Mouse (Mus musculus): ENCODE data around the gene A3galt2. TPM values are rescaled to one million over a fixed set of nuclear protein-coding genes. Genes with fewer than 3 reads are reported as not detected.
A peak's percentile ranks its signal among the peaks of the same experiment; 100 is the strongest.

Gene A3galt2
- polyA plus RNA-seq, 1 experiment from 2014 or later, result not detected

DNA sequence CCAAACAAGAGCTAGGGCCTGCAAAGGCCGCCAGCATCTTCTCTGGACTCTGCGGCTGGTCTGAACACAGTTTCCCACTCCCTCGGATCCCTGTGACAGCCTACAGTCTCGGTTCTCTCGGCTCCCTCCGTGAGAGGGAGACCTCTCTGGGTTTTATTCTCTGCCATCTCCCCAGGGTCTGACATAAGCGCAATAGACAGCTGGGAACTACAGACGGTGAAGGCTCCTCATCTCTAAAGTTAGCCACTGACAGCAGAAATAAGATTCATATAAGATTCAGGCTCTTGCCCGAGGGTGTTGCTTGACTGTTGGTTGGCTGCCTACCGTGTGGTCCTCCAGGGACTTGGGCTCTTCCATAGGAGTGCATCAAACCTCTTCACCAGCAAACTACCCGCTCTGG lies 22.4 kb downstream of the A3galt2 start:
- no peak overlapping the region for H3K4me2 ChIP-seq
- no peaks in the 10 kb centered on the region for H3K9me3 ChIP-seq (replicated peaks)
- no peak overlapping the region for H3K9ac ChIP-seq
- WGBS, result 80% methylated on average over 11 of the region's 11 CpGs
- H3K36me3 ChIP-seq, result peaks cover 64% of the 10 kb centered on the region
- H3K4me3 ChIP-seq, result no peak overlapping the region
- ATAC-seq (replicated peaks; ENCODE audit: insufficient number of reproducible peaks, insufficient read depth, low FRiP score, low read depth), result no peak
- H3K4me1 ChIP-seq (replicated peaks), result 0 out of 2 replicates have a peak, but pooled peaks cover 3% of the 10 kb centered on the region
- H3K27me3 ChIP-seq, result no peaks in the 10 kb centered on the region
- no peak overlapping the region for H3K27ac ChIP-seq

DNA sequence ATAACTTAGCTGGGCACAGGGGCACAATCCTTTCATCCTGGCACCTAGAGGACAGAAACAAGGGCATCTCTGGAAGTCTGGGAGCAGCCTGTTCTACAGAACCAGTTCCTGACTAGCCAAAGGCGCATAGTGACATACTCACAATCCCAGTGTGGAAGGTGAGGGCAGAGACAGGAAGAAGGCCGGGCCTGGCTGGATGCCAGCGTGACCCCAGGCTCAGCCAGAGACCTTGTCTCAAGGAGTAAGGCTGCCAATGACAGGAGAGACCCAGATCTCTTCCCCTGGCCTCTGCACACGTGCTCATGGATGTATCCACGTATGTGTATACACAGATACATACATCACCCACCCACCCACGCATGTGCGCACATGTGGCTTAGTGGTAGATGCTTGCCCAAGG lies 26.9 kb downstream of the A3galt2 start:
- Histone ChIP-seq H3K27me3 (no peaks in the 10 kb centered on the region), H3K4me3 (no peak overlapping the region), H3K4me2 (no peak overlapping the region), H3K36me3 (peaks cover 63% of the 10 kb centered on the region), H3K4me1 (replicated peaks) (0 out of 2 replicates have a peak, but pooled peaks cover 3% of the 10 kb centered on the region), H3K27ac (no peak overlapping the region), H3K9ac (no peak overlapping the region), H3K9me3 (replicated peaks) (no peaks in the 10 kb centered on the region)
- ATAC-seq (replicated peaks; ENCODE audit: insufficient number of reproducible peaks, insufficient read depth, low FRiP score, low read depth), result no peak
- whole genome bisulfite sequencing, result 80% methylated on average over 7 of the region's 7 CpGs

DNA sequence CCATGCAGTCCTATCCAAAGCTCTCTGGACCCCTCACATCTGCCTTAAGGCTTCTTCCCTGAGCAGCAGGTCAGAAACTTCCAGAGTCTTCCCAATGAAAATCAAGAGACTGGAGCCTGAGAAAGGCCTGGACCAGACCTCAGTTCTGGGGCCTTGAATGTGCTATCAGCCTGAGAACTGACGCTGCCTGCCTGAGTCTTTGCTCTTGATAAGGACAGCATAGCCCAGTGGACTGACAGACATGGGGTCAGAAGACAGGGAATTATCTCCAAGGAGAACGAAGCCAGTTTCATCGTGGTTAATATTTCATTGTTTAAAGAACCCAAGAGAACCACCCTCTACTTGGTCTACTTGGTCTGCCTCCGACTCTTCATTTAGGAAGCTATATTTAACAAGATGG lies 27.5 kb downstream of the A3galt2 start:
- Histone ChIP-seq H3K27ac (no peak overlapping the region), H3K36me3 (peaks cover 65% of the 10 kb centered on the region)
- 41% methylated on average over 4 of the region's 4 CpGs for WGBS

DNA sequence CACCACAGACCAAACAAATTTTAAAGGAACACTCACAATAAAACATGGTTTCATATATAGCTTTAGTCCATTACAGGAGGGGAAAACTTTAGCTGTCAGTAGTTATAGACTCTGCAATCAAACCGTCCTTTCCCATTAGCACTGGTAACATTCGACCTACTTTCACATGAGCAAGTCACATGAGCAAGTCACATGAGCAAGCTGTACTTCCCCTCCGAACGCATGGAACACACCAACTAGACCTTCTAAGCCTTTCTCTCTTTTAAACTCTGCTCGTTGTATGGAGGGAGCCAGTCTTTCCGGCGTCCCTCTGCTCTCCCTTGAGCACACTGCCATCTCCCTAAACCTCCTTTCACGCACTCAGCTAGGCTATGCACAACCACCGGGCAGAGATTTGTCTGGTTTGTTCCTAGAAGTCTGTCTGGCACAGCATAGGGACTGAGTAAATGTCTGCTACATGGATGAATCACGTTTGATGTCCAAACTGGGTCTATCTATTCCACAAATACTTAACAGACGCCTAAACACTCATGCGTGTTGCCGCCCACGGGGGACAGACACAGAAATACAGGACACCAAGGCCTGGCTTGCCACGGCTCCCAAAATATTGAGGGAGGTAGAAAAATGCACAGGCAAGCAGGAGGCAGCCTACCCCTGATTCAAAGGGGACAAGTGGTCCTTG lies 29.9 kb downstream of the A3galt2 start:
- peaks cover 56% of the 10 kb centered on the region for H3K36me3 ChIP-seq
- H3K4me3 ChIP-seq, result no peak overlapping the region
- ATAC-seq (replicated peaks; ENCODE audit: insufficient number of reproducible peaks, insufficient read depth, low FRiP score, low read depth), result no peak
- 0 out of 2 replicates have a peak, but pooled peaks cover 3% of the 10 kb centered on the region for H3K4me1 ChIP-seq (replicated peaks)
- 90% methylated on average over 15 of the region's 15 CpGs for WGBS
- no peak overlapping the region for H3K4me2 ChIP-seq
- H3K27ac ChIP-seq, result no peak overlapping the region
- H3K9me3 ChIP-seq (replicated peaks), result no peaks in the 10 kb centered on the region
- H3K27me3 ChIP-seq, result no peaks in the 10 kb centered on the region
- H3K9ac ChIP-seq, result no peak overlapping the region

More for the DNA sequence above, 27.5 kb downstream of the A3galt2 start:
- Histone ChIP-seq H3K27me3 (no peaks in the 10 kb centered on the region), H3K4me3 (no peak overlapping the region), H3K9ac (no peak overlapping the region), H3K4me1 (replicated peaks) (0 out of 2 replicates have a peak, but pooled peaks cover 3% of the 10 kb centered on the region), H3K4me2 (no peak overlapping the region), H3K9me3 (replicated peaks) (no peaks in the 10 kb centered on the region)
- ATAC-seq (replicated peaks; ENCODE audit: insufficient number of reproducible peaks, insufficient read depth, low FRiP score, low read depth), result no peak

DNA sequence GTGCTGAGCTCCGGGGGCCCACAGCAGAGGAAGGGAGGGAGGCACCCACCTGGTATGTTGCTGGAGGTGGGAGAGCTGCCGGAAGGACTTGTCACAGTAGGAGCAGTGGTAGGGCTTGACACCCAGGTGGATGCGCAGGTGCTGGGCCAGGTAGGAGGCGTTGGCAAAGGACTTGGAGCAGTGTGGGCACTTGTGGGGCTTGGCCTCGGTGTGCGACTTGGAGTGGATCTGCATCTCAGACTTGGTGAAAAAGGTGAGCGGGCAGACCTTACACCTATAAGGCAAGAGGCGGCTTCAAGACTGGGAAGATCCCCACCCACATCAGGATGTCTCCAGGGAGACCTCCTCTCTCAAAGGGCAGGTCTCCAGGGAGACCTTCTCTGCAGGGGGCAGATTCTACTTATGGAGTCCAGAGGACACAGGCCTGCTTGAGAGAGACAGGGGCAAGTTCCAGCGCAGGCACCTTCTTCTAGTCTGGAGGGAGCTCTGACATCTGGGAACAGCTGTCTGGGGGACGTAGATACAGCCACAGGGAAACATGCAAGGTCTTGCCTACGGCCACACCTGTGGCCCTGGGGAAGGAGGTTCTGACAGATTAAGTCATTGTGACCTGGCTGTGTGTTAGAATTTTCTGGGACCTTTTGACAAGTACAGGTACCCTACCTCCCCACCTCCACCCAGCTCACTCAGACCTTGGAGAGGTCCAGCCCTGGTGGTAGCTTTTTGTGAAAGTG lies 30.9 kb downstream of the A3galt2 start:
- Histone ChIP-seq H3K4me3 (no peak overlapping the region), H3K36me3 (peaks cover 54% of the 10 kb centered on the region), H3K4me2 (no peak overlapping the region), H3K9me3 (replicated peaks) (no peaks in the 10 kb centered on the region), H3K9ac (no peak overlapping the region), H3K27me3 (no peaks in the 10 kb centered on the region), H3K4me1 (replicated peaks) (0 out of 2 replicates have a peak, but pooled peaks cover 3% of the 10 kb centered on the region), H3K27ac (no peak overlapping the region)
- WGBS, result 92% methylated on average over 11 of the region's 11 CpGs
- ATAC-seq (replicated peaks; ENCODE audit: insufficient number of reproducible peaks, insufficient read depth, low FRiP score, low read depth), result no peak

DNA sequence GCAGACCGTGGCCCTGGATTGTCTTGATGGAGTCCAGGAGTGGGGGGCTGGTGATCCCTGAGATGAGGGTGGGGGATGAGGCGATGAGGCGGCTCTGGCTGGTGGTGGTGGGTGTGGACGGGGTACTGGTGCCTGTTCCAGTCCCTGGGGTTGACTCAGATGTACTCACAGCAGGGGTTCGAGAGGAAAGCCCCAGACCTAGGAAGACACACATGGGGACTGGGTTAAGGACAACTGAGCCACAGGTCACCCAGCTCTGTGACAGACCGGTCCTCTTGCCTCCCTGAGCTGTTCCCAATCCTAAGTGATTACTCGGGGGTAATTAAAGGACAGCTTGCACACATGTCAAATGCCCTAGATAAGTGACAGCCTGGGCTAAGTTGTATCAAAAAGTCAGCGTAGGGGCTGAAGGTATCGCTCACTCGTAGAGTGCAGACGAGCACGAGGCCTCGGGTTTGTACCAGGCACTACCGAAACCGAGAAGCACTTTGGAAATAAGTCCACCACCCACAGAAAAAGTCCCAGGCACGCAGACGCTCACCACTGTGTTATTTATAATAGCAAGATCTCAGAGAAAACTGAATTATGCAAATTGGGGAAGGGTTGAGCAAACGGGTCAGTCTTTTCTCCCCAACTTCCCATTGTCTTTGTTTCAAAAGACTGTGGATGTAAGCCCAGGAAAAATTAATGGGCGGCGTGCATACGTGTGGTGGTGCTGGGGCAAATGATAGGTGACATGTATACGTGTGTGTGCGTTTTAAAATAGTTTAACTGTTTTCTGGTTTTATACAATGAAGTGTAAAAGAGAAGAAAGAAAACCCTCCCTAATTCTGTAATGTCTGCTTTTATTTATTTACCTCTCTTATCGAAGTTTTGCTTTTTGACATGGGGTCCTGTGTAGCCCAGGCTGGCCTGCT lies 32.1 kb downstream of the A3galt2 start:
- WGBS, result 88% methylated on average over 24 of the region's 24 CpGs
- H3K27ac ChIP-seq, result no peak overlapping the region
- no peaks in the 10 kb centered on the region for H3K4me1 ChIP-seq (replicated peaks)
- H3K4me3 ChIP-seq, result no peak overlapping the region
- H3K9ac ChIP-seq, result no peak overlapping the region
- H3K4me2 ChIP-seq, result no peak overlapping the region
- H3K27me3 ChIP-seq, result no peaks in the 10 kb centered on the region
- ATAC-seq (replicated peaks; ENCODE audit: insufficient number of reproducible peaks, insufficient read depth, low FRiP score, low read depth), result no peak
- H3K9me3 ChIP-seq (replicated peaks), result no peaks in the 10 kb centered on the region
- H3K36me3 ChIP-seq, result peaks cover 51% of the 10 kb centered on the region

DNA sequence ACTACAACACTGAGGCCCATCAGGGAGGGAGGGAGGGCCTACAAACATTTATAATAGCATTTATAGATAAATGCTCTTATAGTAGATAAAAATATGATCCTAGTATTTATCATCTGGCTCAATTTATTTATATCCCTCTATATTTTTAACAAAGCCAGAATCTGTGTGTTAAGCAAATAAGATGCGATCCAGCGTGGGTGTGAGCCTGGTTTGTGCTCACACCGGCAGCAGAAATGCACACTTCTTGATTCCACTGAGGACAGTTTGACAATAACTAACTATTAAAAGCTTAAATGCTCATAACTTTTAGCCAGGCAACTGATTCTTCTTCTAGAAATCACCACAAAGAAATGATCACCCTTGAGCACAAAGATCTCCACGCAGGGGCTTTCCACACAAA lies 32.9 kb downstream of the A3galt2 start:
- Histone ChIP-seq H3K9ac (no peak overlapping the region), H3K4me3 (no peak overlapping the region), H3K4me1 (replicated peaks) (no peaks in the 10 kb centered on the region), H3K4me2 (no peak overlapping the region), H3K27ac (no peak overlapping the region), H3K36me3 (peaks cover 44% of the 10 kb centered on the region), H3K27me3 (no peaks in the 10 kb centered on the region), H3K9me3 (replicated peaks) (no peaks in the 10 kb centered on the region)
- ATAC-seq (replicated peaks; ENCODE audit: insufficient number of reproducible peaks, insufficient read depth, low FRiP score, low read depth), result no peak
- 90% methylated on average over 4 of the region's 4 CpGs for WGBS

DNA sequence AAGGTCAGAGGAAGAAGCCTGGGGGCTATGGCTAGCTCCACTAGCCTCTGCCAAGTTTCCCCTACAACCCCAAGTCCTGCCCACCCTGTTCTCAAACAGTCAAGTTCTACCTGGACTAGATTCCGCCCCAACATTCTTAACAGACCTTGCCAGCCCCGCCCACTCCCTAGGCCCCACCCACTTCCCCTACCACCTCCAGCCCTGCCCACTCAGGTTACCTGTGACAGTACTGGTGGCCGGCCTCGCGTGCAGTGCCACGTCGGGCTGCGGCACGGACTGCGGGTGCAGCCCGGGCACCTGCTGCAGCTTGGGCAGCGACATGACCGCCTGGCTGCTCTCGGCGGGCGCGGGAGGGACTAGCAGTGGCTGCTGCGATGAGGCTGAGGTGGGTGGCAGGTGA lies 34.5 kb downstream of the A3galt2 start:
- H3K4me2 ChIP-seq, result no peak overlapping the region
- H3K27me3 ChIP-seq, result no peaks in the 10 kb centered on the region
- H3K27ac ChIP-seq, result no peak overlapping the region
- H3K36me3 ChIP-seq, result peaks cover 32% of the 10 kb centered on the region
- no peaks in the 10 kb centered on the region for H3K9me3 ChIP-seq (replicated peaks)
- H3K4me1 ChIP-seq (replicated peaks), result peaks cover 13% of the 10 kb centered on the region
- WGBS, result 64% methylated on average over 18 of the region's 18 CpGs
- H3K4me3 ChIP-seq, result no peak overlapping the region
- no peak overlapping the region for H3K9ac ChIP-seq
- ATAC-seq (replicated peaks; ENCODE audit: insufficient number of reproducible peaks, insufficient read depth, low FRiP score, low read depth), result no peak

DNA sequence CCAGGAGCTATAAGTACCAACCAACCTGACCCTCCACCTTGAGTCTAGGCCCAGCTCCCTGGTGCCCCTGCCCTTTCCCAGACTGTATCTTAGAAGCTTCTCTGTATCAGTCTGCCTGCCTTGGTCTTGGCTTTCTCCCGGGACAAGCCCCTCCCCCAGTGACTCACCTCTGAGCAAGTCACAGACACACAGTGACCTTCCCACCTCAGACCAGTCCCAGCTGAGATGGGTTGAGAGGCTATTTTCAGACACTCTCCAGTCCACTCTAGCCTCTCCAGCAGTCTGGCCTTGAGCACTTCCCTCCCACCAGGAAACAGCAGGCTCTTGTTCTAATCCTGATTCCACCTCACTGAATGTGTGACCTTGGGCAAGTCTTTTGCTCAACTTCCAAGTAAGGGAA lies 38.5 kb downstream of the A3galt2 start:
- H3K4me2 ChIP-seq, result no peak overlapping the region
- no peaks in the 10 kb centered on the region for H3K9me3 ChIP-seq (replicated peaks)
- no peak overlapping the region for H3K9ac ChIP-seq
- peak overlapping the region; percentile 30; the same call in 1 of the 2 replicates for H3K27ac ChIP-seq
- no peaks in the 10 kb centered on the region for H3K27me3 ChIP-seq
- no peak overlapping the region for H3K4me3 ChIP-seq
- ATAC-seq (replicated peaks; ENCODE audit: insufficient number of reproducible peaks, insufficient read depth, low FRiP score, low read depth), result no peak; the same call in 1 of the 2 replicates
- 0% methylated on average over 1 of the region's 1 CpGs for WGBS
- peaks cover 47% of the 10 kb centered on the region for H3K4me1 ChIP-seq (replicated peaks)
- H3K36me3 ChIP-seq, result no peaks in the 10 kb centered on the region

DNA sequence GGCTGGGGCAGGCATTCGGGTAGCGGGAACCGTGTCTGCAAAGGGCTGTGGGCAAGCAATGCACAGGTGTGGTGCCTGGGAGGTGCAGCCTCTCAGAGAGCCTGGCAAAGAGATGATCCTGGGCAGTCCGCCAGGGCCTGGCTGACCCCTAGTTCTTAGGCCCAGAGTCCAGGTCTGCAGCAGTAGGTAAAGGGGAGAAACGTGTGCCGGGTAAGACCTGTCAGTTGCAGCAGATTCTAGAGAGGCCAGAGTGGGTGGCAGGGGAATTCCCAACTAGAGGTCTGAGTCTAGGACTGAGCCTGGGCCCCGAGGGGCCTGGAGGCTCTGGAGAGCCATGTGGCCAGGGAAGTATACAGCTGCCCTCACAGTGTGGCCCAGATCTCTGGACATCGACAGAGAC lies 39.0 kb downstream of the A3galt2 start:
- no peak overlapping the region for H3K9ac ChIP-seq
- no peak for ATAC-seq (replicated peaks; ENCODE audit: insufficient number of reproducible peaks, insufficient read depth, low FRiP score, low read depth)
- WGBS, result 75% methylated on average over 8 of the region's 8 CpGs
- H3K4me3 ChIP-seq, result no peak overlapping the region
- peak overlapping the region; percentile 30; the same call in 1 of the 2 replicates for H3K27ac ChIP-seq
- no peaks in the 10 kb centered on the region for H3K9me3 ChIP-seq (replicated peaks)
- H3K36me3 ChIP-seq, result no peaks in the 10 kb centered on the region
- H3K4me1 ChIP-seq (replicated peaks), result peaks cover 47% of the 10 kb centered on the region
- H3K4me2 ChIP-seq, result no peak overlapping the region
- no peaks in the 10 kb centered on the region for H3K27me3 ChIP-seq

DNA sequence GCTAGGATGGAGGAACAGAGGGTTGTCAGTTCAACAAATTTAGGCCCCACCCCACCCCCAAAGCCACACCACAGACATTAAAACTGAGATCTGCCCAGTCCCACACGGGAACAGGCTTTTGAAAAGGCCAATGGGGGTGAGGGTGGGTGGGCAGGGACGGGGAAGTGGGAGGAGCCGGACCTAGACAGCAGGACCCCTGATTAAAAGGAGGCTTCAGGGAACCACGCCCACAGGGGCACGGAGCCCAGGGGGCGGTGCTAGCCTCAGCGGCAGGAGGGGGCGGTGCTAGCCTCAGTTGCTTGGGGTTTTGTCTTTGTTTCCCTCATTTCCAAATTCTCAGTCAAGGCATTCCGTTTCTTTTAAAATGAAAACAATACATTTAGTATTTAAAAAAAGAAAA lies 40.4 kb downstream of the A3galt2 start:
- Histone ChIP-seq H3K27ac (no peak overlapping the region), H3K9me3 (replicated peaks) (no peaks in the 10 kb centered on the region), H3K4me3 (no peak overlapping the region), H3K4me2 (no peak overlapping the region), H3K36me3 (no peaks in the 10 kb centered on the region), H3K4me1 (replicated peaks) (peaks cover 47% of the 10 kb centered on the region), H3K27me3 (no peaks in the 10 kb centered on the region), H3K9ac (no peak overlapping the region)
- ATAC-seq (replicated peaks; ENCODE audit: insufficient number of reproducible peaks, insufficient read depth, low FRiP score, low read depth), result no peak; the same call in 1 of the 2 replicates
- 12% methylated on average over 9 of the region's 9 CpGs for whole genome bisulfite sequencing

Data from heart, embryonic 15.5 days (tissue).